Comparison of ENCODE assay signal across 13 mouse cellular contexts in genomic region chr7:135624854-135625253, GRCm38 (mm10).
DNase-seq lines count a peak whose midpoint lies in the region; ATAC-seq and TF ChIP-seq lines count a peak whose summit lies in the region.
"Had no signal": no experiment of that assay in that cellular context is flagged by ENCODE, and none has a peak within 500 bp of the region (broad histone marks: within the 10 kb centered on the region; RNA-seq: fewer than 3 reads in every experiment).

No protein-coding gene starts in this region.

- no peaks in the 10 kb centered on the region for H3K9me3 ChIP-seq in hindbrain, postnatal 0 days (ENCODE audit: low read length)
- no peaks in the 10 kb centered on the region for H3K9me3 ChIP-seq in hindbrain, embryonic 14.5 days (ENCODE audit: control insufficient read depth, low read length)
- no peaks in the 10 kb centered on the region for H3K9me3 ChIP-seq in midbrain, postnatal 0 days (ENCODE audit: low read length)
- H3K9me3 ChIP-seq in midbrain, embryonic 10.5 days (replicated peaks): no peaks in the 10 kb centered on the region
- H3K9me3 ChIP-seq in forebrain, embryonic 10.5 days: peaks cover 3% of the 10 kb centered on the region; the same call in 1 of the 2 replicates

- peaks cover 9% of the 10 kb centered on the region for H3K4me1 ChIP-seq in hindbrain, postnatal 0 days (ENCODE audit: insufficient read depth, low read length)
- no peaks in the 10 kb centered on the region for H3K4me1 ChIP-seq in hindbrain, embryonic 14.5 days (replicated peaks; ENCODE audit: control insufficient read depth, insufficient read depth, low read length)
- H3K4me1 ChIP-seq in midbrain, postnatal 0 days (ENCODE audit: insufficient read depth, low read length): no peaks in the 10 kb centered on the region; the same call in 1 of the 2 replicates
- peaks cover 5% of the 10 kb centered on the region; the same call in 1 of the 2 replicates for H3K4me1 ChIP-seq in midbrain, embryonic 10.5 days
- peaks cover 17% of the 10 kb centered on the region for H3K4me1 ChIP-seq in forebrain, embryonic 10.5 days
- H3K4me1 ChIP-seq: neural tube, embryonic 12.5 days had no signal

- H3K4me2 ChIP-seq in hindbrain, postnatal 0 days (ENCODE audit: low read depth, low read length): no peak overlapping the region
- no peak overlapping the region for H3K4me2 ChIP-seq in hindbrain, embryonic 14.5 days (replicated peaks)
- H3K4me2 ChIP-seq in midbrain, postnatal 0 days (ENCODE audit: low read depth, low read length, poor library complexity, severe bottlenecking): no peak overlapping the region
- H3K4me2 ChIP-seq: hindbrain, embryonic 15.5 days; neural tube, embryonic 12.5 days had no signal

- H3K4me3 ChIP-seq in hindbrain, postnatal 0 days (ENCODE audit: low read length): no peak overlapping the region
- no peak overlapping the region for H3K4me3 ChIP-seq in hindbrain, embryonic 14.5 days (replicated peaks; ENCODE audit: low read length)
- H3K4me3 ChIP-seq in midbrain, postnatal 0 days (ENCODE audit: low read depth, low read length): no peak overlapping the region
- no peak overlapping the region for H3K4me3 ChIP-seq in midbrain, embryonic 10.5 days
- H3K4me3 ChIP-seq in forebrain, embryonic 10.5 days: no peak overlapping the region
- H3K4me3 ChIP-seq: erythroblast, embryonic 14.5 days; hindbrain, embryonic 15.5 days; neural tube, embryonic 12.5 days had no signal

- TF ChIP-seq CTCF in hindbrain, postnatal 0 days (IDR thresholded peaks at IDR 0.05; ENCODE audit: low read depth): peak; percentile 72
- TF ChIP-seq CTCF in midbrain, postnatal 0 days (IDR thresholded peaks at IDR 0.05): peak; percentile 72

- WGBS in hindbrain, postnatal 0 days: 74% methylated on average over 3 of the region's 3 CpGs
- WGBS in hindbrain, embryonic 14.5 days: 76% methylated on average over 3 of the region's 3 CpGs
- WGBS in midbrain, postnatal 0 days: 78% methylated on average over 3 of the region's 3 CpGs
- WGBS in midbrain, embryonic 10.5 days: 67% methylated on average over 3 of the region's 3 CpGs
- 71% methylated on average over 3 of the region's 3 CpGs for WGBS in forebrain, embryonic 10.5 days

- H3K27ac ChIP-seq in hindbrain, postnatal 0 days: no peak overlapping the region
- H3K27ac ChIP-seq in hindbrain, embryonic 14.5 days: no peak overlapping the region
- no peak overlapping the region for H3K27ac ChIP-seq in midbrain, postnatal 0 days (ENCODE audit: low read depth, low read length)
- no peak overlapping the region for H3K27ac ChIP-seq in midbrain, embryonic 10.5 days (replicated peaks)
- H3K27ac ChIP-seq in forebrain, embryonic 10.5 days: no peak overlapping the region
- H3K27ac ChIP-seq: hindbrain, embryonic 15.5 days; neural tube, embryonic 12.5 days had no signal

- no peak overlapping the region for H3K9ac ChIP-seq in hindbrain, postnatal 0 days (replicated peaks; ENCODE audit: low read length)
- no peak overlapping the region for H3K9ac ChIP-seq in hindbrain, embryonic 14.5 days
- H3K9ac ChIP-seq in midbrain, postnatal 0 days (replicated peaks; ENCODE audit: low read length, poor library complexity, severe bottlenecking): no peak overlapping the region
- H3K9ac ChIP-seq: hindbrain, embryonic 15.5 days; neural tube, embryonic 12.5 days had no signal

- DNase-seq in hindbrain, postnatal 0 days (ENCODE audit: low spot score): no peak
- DNase-seq in hindbrain, embryonic 14.5 days (ENCODE audit: low spot score): no peak
- no peak for DNase-seq in midbrain, postnatal 0 days (ENCODE audit: low spot score)
- no peak for DNase-seq in midbrain, embryonic 10.5 days (ENCODE audit: low spot score)
- peak; percentile 24 for DNase-seq in MEL-GATA-1-ER (ENCODE audit: extremely low read depth, low read depth)
- DNase-seq in naive thymus-derived CD4-positive, alpha-beta T cell, adult 2 months (ENCODE audit: low read depth): peak; percentile 39
- no peak for DNase-seq in frontal cortex, postnatal 14 days (ENCODE audit: low spot score in 2 of 2)
- DNase-seq in forebrain, embryonic 10.5 days (ENCODE audit: extremely low spot score, low spot score): no peak
- DNase-seq: cerebellum, adult 9-11 months; heart, adult 18-20 months had no signal

- H3K27me3 ChIP-seq in hindbrain, postnatal 0 days (ENCODE audit: insufficient read depth, low read length): no peaks in the 10 kb centered on the region
- no peaks in the 10 kb centered on the region for H3K27me3 ChIP-seq in hindbrain, embryonic 14.5 days (ENCODE audit: control insufficient read depth, insufficient read depth, low read length)
- no peaks in the 10 kb centered on the region for H3K27me3 ChIP-seq in midbrain, postnatal 0 days (ENCODE audit: insufficient read depth, low read length)
- H3K27me3 ChIP-seq in midbrain, embryonic 10.5 days (ENCODE audit: low read depth, poor library complexity, severe bottlenecking): no peaks in the 10 kb centered on the region
- H3K27me3 ChIP-seq in forebrain, embryonic 10.5 days (ENCODE audit: poor library complexity, severe bottlenecking): no peaks in the 10 kb centered on the region
- H3K27me3 ChIP-seq: hindbrain, embryonic 15.5 days; neural tube, embryonic 12.5 days had no signal

- ATAC-seq in hindbrain, postnatal 0 days: no peak
- ATAC-seq in hindbrain, embryonic 14.5 days (ENCODE audit: low FRiP score): no peak
- no peak for ATAC-seq in midbrain, postnatal 0 days (ENCODE audit: low FRiP score)

- H3K36me3 ChIP-seq in hindbrain, postnatal 0 days (ENCODE audit: insufficient read depth, low read length): no peaks in the 10 kb centered on the region
- no peaks in the 10 kb centered on the region for H3K36me3 ChIP-seq in hindbrain, embryonic 14.5 days (replicated peaks; ENCODE audit: control insufficient read depth, insufficient read depth)
- no peaks in the 10 kb centered on the region for H3K36me3 ChIP-seq in midbrain, postnatal 0 days (ENCODE audit: insufficient read depth, low read length)
- H3K36me3 ChIP-seq in midbrain, embryonic 10.5 days: no peaks in the 10 kb centered on the region
- no peaks in the 10 kb centered on the region for H3K36me3 ChIP-seq in forebrain, embryonic 10.5 days (replicated peaks)
- H3K36me3 ChIP-seq: hindbrain, embryonic 15.5 days; neural tube, embryonic 12.5 days had no signal

Comparison
In these comparisons a context has a peak if more than half of its experiments do, and no peak if none do; other contexts are left out.
1. DNase-seq: peak in MEL-GATA-1-ER (single experiment) and naive thymus-derived CD4-positive, alpha-beta T cell, adult 2 months (single experiment); none in hindbrain, postnatal 0 days (single experiment), hindbrain, embryonic 14.5 days (single experiment), midbrain, postnatal 0 days (single experiment), midbrain, embryonic 10.5 days (single experiment), frontal cortex, postnatal 14 days (0 of 2) and forebrain, embryonic 10.5 days (single experiment).